Mouse (Mus musculus) left cerebral cortex, adult 2 months (tissue): ENCODE results near the gene Elfn2. TPM values are rescaled to one million over a fixed set of nuclear protein-coding genes. Genes with fewer than 3 reads are reported as not detected.

Experiments used
- DNase-seq, 2 experiments: peaks; one replicate each; pipeline ENCODE4 v3.0.0; 2021 to 2022; ENCODE audit warnings: low spot score in 2 of 2, mixed read lengths in 1 of 2; ENCODE audit errors: extremely low spot score in 1 of 2
- H3K27ac ChIP-seq: fragments of 200-600 bp; 2 replicates; pipeline ENCODE4 v1.8.1; 2022
- H3K4me3 ChIP-seq: fragments of 200-600 bp; 2 replicates; pipeline ENCODE4 v1.8.1; 2022
- CTCF ChIP-seq: fragments of 200-600 bp; IDR thresholded peaks from 2 replicates; pipeline ENCODE4 v1.8.1; 2022; ENCODE audit warnings: antibody characterized with exemption, mild to moderate bottlenecking, moderate library complexity
- intact Hi-C: fragments of 180-260 bp; cut with DNase I; formaldehyde crosslinking; loops from one replicate; pipeline ENCODE4 v1.15.1; 2025
- long read RNA-seq, 2 experiments: library from polyadenylated mRNA; stranded (forward); transcript quantifications; one replicate each; pipeline ENCODE4 v2.0.0; 2021; ENCODE audit warnings: borderline mapping rate in 2 of 2
- total RNA-seq, 2 experiments: library from RNA; stranded (reverse); gene quantifications; 2 replicates each; pipeline ENCODE4 v1.2.3; 2021

Gene Elfn2
- total RNA-seq: 100 to 1,000 TPM; 144 to 177 TPM
- long read RNA-seq, experiment 1, full-length matches to known transcripts: 7 of 25 reads
- long read RNA-seq, experiment 1, partial matches to known transcripts: 0 of 25 reads
- long read RNA-seq, experiment 1, other reads (novel, unspliced or antisense): 18 of 25 reads
- long read RNA-seq, experiment 2, full-length matches to known transcripts: 3 of 18 reads
- long read RNA-seq, experiment 2, partial matches to known transcripts: 0 of 18 reads
- long read RNA-seq, experiment 2, other reads (novel, unspliced or antisense): 15 of 18 reads

DNA sequence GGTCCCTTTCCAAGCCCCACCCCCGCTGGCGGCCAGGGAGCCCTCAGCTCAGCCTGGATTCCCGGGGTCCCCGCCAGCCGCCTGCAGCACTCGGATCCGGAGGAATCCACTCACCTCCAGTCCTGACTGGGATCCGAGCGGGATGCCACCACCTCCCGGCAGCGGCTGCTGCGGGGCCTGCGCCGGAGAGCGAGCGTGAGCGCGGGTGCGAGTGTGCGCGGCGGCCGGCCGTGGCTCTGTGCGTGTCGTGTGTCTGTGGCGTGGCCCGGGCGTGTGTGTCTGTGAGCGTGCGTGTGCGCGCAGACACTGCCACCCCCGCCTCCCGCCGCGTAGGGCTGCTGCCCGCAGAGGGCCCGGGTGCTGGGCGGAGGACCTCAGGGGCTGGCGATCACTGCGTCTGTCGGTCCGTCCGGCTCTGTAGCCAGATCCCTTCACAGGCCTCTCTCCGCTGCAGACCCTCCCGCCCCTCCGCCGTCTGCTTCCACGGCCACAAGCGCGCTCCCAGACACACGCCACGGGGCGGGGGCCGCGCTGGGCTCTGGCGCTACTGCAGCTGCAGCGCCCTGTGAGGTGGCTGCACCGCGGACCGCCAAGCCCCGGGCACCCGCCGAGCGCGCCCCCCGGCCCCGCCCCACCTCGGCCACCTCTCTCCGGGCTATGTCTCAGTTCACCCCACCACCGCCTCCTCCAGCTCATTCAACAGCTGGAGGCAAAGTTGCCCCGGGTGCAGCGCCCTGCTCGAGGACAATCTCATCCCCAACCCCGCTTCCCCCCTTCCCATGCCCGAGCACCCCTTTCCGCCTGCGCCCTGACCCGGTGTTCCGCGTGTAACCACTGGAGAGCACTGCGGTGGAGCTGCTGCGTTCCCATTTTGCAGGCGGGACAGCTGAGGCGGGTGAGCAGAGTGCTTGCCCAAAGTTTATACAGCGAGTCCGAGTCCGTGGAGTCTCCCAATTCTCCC is at the start of gene Elfn2:
Elfn2 (minus strand) TSS at position 482 of the 961 bp plus-strand sequence.
- no peak; the same call in 1 of the 2 replicates for TF ChIP-seq CTCF
- DNase-seq: peak; percentile 71 to 72
- H3K4me3 ChIP-seq: peak within 1 kb of the TSS; percentile 79
- peak within 1 kb of the TSS; percentile 95 for H3K27ac ChIP-seq
- intact Hi-C loops: loop anchor here (10.0 kb wide), 1 partner anchor 284 kb away; no protein-coding TSS in a partner anchor

- H3K27ac ChIP-seq: no peak overlapping the region
- intact Hi-C loops: no loop called here
- DNase-seq: no peak
Observed at GRCm38 (mm10) chr15:78763704-78764103, 45.1 kb upstream of the Elfn2 start.

GRCm38 (mm10) chr15:78763210-78763609 is 44.6 kb upstream of the Elfn2 start:
- no peak for TF ChIP-seq CTCF
- DNase-seq: no peak
- H3K4me3 ChIP-seq: no peak overlapping the region
- intact Hi-C loops: no loop called here
- H3K27ac ChIP-seq: no peak overlapping the region

More at GRCm38 (mm10) chr15:78763704-78764103, 45.1 kb upstream of the Elfn2 start:
- H3K4me3 ChIP-seq: no peak overlapping the region
- no peak for TF ChIP-seq CTCF

- DNase-seq: no peak
- H3K27ac ChIP-seq: no peak overlapping the region
- intact Hi-C loops: no loop called here
- no peak for TF ChIP-seq CTCF
- H3K4me3 ChIP-seq: no peak overlapping the region
Observed at GRCm38 (mm10) chr15:78761112-78761511, 42.5 kb upstream of the Elfn2 start.

DNA sequence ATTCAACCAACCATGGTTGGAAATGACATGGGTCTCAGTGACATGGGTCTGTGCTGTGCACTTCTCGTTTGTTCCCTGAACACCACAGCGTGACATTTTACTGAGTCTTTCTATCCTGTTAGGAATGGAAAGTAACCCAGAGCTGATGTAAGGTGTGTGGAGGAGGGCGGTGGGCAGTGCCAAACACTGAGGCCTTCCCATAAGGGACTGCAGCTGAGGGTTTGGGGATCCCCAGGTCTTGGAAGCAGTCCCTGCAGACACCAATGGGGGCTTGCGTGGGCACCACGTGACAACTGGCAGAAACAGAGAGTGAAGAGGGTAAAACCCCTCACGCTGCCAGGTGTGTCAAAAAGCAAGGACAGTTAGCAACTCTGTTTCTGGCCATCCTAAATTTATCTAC is 39.6 kb upstream of the Elfn2 start:
- no peak for TF ChIP-seq CTCF
- H3K27ac ChIP-seq: no peak overlapping the region
- intact Hi-C loops: no loop called here
- no peak for DNase-seq
- H3K4me3 ChIP-seq: no peak overlapping the region

GRCm38 (mm10) chr15:78755966-78756725 is 37.6 kb upstream of the Elfn2 start:
- Histone ChIP-seq H3K27ac (no peak overlapping the region), H3K4me3 (no peak overlapping the region)
- intact Hi-C loops: no loop called here
- no peak for DNase-seq
- no peak for TF ChIP-seq CTCF

DNA sequence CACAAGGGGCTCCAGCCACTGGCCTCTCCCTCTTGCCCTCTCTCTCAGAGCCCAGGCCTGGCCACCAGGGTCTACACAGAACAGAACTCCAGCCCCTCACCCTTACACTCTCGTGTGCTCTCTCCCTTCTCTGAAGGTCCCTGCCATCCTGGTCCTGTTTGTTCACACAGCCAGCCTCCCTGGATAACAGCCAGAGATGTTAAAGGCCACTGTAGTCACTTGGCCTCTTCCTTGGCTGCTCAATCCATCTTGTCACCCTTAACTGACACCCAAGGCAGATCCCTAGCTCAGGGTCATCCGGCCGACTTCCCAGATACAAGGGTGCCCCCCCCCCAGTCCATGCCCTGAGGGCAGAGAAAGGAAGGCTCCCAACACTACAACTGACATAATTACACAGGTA is 36.7 kb upstream of the Elfn2 start:
- TF ChIP-seq CTCF: no peak
- intact Hi-C loops: no loop called here
- no peak for DNase-seq
- no peak overlapping the region for H3K27ac ChIP-seq
- no peak overlapping the region for H3K4me3 ChIP-seq

DNA sequence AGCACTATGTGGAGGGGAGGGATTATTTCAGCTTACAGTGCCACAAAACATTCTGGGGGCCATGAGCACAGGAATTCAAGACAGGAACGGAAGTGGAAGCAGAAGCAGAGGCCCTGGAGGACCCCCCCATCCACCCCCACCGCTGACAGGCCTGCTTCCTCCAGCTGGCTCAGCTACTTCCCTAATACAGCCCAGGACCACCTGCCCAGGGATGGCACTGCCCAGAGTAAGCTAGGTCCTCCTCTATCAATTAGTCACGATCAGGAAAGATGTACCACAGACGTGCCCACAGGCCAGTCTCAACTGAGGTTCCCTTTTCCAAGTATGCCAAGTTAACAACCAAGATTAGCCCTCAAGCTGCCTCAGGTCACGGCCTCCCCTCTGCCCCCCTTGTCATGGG is 35.6 kb upstream of the Elfn2 start:
- TF ChIP-seq CTCF: no peak

DNA sequence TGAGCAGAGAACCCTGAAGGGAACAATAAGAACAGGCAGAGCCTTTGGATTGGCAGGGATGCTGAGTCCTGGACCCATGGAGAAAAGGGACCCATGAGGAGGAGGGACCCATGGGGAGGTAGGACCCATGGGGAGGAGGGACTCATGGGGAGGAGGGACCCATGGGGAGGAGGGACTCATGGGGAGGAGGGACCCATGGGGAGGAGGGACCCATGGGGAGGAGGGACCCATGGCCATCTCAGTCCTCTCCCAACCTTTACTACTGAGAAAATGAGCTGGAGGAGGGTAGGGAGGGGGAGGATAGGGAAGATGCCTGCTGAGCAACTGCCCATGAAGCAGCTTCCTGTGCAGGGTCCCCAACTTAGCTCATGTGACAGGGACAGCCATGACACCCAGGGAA is 34.4 kb upstream of the Elfn2 start:
- no peak overlapping the region for H3K4me3 ChIP-seq
- H3K27ac ChIP-seq: no peak overlapping the region
- no peak for TF ChIP-seq CTCF
- intact Hi-C loops: no loop called here
- DNase-seq: no peak

More for the DNA sequence above, 35.6 kb upstream of the Elfn2 start:
- no peak for DNase-seq
- intact Hi-C loops: no loop called here
- Histone ChIP-seq H3K27ac (no peak overlapping the region), H3K4me3 (no peak overlapping the region)

- intact Hi-C loops: no loop called here
- Histone ChIP-seq H3K27ac (no peak overlapping the region), H3K4me3 (no peak overlapping the region)
- TF ChIP-seq CTCF: no peak
- DNase-seq: no peak
Observed at GRCm38 (mm10) chr15:78750608-78751350, 32.2 kb upstream of the Elfn2 start.

- no peak overlapping the region for H3K27ac ChIP-seq
- H3K4me3 ChIP-seq: no peak overlapping the region
- no peak for DNase-seq
- intact Hi-C loops: loop anchor here (10.0 kb wide), 1 partner anchor 305 kb away; no protein-coding TSS in a partner anchor
- no peak for TF ChIP-seq CTCF
Observed at GRCm38 (mm10) chr15:78749855-78750254, 31.3 kb upstream of the Elfn2 start.
